Mouse (Mus musculus): ENCODE measurements around the gene Arsg. TPM values are rescaled to one million over a fixed set of nuclear protein-coding genes. Genes with fewer than 3 reads are reported as not detected.
A peak's percentile ranks its signal among the peaks of the same experiment; 100 is the strongest.

Gene Arsg
- total RNA-seq, 1 experiment from 2014 or later, result 5.9 TPM

DNA sequence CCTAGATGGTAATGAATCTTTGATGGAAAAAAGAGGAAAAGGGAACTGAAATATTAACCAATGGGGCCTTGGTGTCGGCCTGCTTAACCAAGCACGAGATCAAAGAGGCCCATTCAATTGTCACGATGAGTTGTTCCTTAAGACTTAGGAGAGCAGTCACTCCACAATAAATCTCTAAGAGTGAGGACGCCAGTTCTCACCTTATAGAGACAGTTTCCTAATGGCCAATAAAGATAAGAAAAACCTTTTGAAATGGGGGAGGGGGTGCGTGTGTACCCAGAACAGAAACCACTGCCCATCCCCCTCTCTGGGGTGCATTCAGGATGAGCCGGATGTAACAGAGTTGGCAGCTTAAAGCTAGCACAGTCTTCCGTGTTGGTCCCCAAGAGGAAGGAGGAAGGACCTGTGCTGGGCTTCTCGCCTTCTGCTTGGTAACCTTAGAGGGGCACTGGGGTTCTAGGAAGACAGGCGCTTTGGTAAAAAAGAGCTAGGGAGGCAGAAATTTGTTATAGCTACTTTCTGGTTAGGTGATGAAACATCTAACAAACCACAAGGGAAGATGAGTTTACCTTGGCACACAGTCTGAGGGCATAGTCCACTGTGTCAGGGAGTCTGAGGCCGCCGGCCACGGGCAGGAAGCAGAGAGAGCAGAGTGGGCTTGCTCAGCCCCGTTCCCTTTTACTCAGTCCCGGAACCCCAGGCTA is 22.7 kb downstream of the Arsg start:
- no peak for DNase-seq

DNA sequence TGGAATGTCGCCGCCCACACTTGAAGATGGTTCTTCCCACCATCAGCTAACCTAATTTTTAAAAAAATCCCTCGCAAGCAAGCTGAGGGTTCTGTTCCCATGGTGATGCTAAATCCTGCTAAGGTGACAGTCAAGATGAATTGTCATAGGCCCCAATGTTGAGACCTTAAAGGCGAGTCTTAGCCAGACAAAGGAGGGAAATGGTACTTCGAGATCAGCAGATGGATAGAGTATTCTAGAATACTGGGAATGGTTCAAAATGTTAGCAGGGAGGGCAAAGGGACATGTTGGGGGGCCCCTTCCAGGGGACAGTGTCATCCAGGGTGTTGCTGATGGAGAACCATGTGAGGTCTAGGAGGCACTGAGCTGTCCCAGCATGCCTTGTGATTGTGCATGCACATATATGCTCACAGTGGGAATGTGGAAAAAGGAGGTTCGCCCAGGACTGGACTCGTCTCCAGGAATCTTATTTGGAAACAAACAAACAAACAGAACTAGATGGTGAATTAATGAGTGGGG is 23.4 kb downstream of the Arsg start:
- no peak for DNase-seq

DNA sequence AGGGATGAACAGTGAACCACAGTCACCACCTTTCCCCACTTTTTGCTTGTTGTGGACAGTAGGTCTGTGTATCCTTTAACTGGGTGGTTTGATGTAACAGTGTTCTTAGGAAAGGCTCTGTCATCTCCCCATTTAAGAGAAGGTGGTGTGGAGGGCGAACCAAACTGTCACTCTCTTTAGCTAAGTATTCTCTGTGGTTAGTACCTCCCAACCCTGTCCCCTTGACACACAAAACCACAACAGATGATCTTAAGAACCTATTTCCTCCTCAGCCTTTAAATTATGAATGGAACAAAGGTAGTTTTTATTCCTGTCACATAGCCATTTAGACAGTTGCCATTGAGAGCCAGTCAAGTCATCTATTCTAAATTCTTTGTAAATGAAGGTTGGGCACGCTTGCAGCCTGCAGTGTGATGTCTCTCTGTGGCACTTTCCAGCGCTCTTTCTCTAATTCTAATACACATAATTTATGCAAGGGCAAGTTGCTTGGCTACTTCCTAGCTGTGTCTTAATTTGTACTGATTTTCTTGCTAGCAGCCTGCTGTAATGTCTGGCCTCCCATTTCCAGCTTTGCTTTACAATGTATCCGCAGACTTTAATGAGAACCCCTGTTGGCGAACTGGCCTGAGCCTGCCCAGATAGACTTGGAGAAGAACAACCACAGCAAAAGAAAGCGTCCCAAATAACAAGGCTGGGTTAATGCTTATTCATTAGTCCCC is 24.0 kb downstream of the Arsg start:
- DNase-seq, result no peak

DNA sequence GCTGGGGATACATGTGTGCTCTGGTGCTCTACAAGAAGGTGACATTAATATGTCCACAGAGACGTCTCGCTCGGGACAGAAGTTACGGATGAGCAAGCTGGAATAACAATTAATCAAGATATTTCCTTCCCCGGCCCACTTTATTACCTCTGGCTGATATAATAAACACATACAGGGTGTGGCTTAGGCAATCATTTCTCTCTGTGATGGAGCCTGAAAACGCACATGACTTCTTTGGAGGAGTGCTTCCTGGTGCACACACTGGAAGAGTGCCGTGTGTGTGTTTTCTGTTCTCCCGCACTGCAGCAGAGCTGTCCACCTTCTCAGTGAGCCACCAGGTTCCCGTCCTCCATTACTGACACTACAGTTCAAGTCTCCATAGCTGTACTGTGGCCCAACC is 24.8 kb downstream of the Arsg start:
- no peak for DNase-seq

DNA sequence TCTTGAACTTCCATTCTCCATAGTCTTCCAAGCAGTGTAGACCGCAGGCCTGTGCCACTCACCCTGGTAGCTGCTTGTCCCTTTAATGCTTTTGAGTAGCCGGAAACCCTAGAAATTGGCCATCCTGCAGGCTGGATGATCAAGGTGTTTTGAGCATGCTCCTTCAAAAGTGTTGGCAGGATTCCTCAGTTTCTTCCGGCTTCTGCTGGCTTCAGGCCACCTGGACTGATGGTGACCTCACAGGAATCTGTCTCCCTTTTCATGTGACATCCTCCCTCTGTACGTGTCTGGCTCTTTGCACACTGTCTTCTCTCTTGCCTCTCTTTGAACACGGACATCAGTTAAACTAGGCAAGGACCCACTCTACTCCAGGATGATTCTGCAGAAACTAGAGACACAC is 27.0 kb downstream of the Arsg start:
- peak; percentile 25 for DNase-seq

DNA sequence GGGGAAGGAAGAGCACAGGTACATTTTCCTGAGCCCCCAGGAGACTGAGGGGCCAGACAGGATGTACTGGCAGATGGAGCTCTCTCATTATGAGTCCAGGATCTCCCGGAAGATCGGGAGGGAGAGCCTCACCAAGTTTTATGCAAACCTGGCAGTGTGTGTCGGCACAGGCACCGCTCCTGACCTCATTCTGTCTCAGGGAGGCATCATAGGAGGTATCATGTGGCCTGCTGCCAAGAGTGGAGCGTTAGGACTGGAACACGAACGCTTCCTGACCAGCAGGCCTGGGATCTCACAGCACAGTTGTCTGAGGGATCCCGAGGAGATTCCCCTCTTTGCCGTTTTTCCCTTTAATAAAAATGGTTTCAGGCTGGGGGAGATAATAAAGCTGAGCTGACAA is 31.8 kb downstream of the Arsg start:
- peak; percentile 69 for DNase-seq

DNA sequence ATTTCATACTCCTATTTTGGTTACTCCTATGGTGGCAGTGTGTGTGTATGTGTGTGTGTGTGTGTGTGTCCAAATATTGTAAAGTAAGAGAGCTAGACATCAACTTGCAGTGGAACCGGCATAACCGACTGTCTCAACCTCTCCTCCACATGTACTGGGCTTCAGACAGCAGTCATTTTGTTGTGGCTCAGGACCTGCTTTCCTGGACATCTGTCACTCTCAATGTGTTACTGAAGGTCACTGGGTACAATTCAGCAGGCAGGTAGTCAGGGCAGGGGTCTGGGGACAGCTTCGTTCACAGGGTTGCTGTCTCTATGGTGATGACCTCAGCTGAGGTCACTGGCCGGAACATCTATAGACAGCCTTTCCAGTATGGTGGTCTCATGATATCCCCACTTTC is 32.6 kb downstream of the Arsg start:
- DNase-seq, result no peak

DNA sequence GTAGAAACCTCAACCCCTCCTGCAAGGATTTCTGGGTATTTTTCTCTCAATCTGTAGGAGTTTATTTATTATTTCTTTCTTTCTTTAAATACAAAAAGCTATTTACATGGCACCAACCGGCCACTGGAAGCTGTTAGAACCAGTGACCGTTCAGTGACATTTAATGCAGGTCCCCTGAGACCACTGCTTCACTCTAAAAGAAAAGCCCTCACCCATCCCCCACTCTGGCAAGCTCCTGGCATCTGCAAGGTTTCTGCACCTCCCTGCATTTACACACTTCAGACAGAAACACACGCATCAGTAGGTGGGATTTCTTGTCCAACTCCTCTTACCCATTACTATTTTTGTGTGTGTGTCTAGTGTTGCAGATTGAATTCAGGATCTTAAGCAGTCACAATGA is 33.9 kb downstream of the Arsg start:
- no peak for DNase-seq

DNA sequence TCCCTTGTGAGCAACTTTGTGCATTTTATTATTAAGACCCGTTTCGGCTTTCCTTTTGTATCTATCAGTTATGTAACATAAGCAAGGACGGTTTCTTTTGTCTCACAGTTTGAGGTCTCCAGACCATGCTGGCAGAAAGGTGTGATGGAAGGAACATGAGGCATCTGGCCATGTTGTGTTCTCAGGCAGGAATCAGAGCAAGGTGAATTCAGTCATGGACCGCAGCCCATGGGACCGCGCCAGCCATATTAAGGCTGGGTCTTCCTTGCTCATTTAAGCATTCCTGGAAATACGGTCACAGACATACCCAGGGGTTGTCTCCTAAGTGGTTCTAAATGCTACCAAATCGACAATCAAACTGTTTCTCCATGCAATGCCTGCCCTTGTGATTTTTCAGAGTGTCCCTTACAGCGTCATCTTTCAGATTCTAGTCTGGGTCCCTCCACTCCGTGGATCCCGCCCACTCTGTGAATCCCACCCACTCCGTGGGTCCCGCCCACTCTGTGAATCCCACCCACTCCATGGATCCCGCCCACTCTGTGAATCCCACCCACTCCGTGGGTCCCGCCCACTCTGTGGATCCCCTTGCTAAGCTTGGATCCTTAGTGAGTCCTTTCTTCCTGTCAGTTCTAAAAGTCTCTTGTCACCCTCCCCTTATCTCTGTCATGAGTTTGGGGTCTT is 40.0 kb downstream of the Arsg start:
- no peak for DNase-seq

DNA sequence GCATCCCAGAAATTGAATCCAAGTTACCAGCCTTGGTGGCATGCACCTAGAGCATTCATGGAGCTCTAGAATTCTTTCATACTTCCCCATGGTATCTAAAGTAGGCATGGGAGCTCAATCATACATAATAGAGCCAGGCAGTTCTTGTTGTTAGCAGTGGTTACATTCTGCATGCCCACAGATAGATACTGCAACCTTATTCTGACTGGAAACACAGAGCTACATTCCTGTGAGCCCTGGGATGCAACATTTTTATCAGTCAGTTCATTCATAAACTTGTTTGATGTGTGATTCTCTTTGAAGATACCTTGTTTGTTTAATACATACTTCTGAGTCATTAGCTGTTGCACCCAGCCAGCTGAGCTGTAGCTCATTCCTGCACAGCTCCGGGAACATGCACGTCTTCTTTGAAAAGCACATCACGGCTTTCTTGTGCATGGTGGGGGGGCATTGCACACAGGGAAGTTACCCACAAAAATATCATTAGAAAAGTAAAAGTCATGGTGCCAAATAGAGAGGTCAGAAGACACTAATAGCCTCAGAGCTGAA is 41.0 kb downstream of the Arsg start:
- DNase-seq, result no peak

DNA sequence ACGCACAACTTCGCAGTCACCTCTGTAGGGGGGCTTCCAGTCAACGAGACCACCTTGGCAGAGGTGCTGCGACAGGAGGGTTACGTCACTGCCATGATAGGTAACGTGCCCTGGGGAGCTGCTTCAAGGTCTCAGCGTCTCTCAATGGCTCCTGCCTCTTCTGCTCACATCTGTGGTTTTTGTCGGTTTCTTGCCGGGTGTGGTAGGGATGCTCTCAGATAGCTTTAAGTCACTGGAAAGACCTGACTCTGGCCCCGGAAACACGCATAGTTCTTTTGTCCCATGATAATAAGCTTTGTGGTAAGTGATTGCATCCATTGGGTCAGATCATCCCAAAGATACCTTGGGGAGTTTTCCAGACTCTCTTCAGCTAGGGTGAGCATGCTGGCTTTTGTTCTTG is 44.2 kb downstream of the Arsg start:
- DNase-seq, result no peak

DNA sequence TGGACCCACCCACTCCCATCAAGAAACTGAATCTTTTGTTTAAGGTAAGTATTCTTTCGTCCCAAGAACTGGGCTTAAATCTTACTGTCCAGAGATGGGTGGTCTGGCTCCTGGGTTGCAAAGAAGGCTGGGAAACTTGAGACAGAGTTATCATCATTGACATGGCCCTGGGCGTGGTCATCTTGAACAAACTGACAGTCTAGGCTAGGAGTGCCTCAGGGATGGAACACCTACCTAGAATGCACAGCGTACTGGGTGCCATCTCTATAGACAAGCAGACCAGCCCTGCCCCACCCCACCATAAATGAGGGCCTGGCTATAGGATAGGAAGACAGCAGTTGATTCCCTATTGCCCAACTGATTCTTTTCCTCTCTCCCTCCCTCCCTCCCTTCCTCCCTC is 44.6 kb downstream of the Arsg start:
- no peak for DNase-seq

DNA sequence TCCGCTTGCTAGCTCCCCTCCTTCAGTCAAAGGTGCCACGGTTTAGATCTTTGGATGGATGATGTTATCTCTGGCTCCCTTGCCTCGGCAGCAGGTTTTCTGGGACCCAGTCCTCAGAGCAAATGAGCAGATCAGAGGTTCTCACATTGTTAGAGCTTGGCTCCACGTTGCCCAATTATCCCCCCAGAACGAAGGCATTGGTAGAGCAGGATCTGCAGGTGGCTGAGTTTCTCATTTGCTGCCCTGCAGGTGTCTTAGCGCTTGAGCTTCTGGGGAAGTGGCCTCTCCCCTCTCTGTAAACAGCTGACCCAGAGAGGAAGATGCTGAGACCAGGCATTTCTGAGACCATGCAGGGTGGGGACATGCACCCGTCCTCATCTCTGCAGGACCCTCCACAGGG is 47.8 kb downstream of the Arsg start:
- DNase-seq, result no peak

DNA sequence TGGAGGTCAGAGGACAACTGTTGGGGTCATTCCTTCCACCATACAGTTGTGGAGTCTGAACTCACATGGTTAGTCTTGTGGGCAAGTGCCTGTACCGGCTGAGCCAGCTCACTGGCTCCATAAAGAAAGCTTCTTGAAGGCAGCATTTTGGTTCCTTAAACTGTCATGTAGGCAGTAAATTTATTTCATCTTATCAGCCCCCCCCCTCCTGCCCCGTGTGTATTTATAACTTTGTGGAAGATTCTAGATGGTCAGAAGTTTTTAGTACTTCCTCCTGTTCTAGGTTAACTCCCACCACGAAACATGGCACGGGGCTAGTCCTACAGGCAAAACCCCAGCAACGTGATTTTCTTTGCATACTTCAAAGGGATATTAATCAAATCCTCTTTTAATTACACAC is 51.7 kb downstream of the Arsg start:
- DNase-seq, result no peak

DNA sequence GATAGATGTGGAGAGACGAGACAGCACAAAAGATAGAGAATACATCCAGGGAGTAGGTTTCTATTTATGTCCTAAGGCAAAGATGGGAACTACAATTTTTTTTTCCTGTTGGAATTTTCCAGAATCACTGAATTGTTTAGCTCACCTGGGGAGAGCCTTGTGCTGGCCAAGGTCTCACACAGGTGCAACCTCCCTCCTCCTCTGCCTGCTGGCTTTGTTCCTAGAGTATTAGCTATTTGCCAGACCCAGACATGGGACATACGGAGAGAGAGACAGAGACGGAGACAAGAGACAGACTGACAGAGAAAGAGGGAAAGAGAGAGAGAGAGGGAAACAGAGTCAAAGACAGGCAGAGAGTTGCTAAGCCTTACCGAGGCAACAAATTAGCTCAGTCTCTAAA is 52.4 kb downstream of the Arsg start:
- DNase-seq, result no peak

DNA sequence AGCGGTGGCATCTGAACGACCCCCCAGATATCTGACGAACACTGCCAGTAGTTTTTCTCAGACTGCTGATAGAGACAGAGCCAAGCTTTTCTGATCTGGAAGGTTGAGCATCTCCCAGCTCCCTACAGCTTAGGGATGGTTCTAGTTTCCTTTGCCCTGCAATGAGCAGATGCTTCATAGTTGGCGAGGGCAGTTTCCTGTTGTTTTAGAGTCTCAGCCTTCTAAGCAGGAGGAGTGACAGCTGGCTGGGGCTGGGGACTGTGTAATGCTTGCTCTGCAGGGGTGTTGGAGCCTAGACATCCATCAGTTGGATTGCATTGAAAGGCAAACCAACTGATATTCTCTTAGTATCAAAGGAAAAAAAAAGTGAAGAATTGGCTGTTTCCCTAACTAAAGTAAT is 56.9 kb downstream of the Arsg start:
- no peak for DNase-seq

DNA sequence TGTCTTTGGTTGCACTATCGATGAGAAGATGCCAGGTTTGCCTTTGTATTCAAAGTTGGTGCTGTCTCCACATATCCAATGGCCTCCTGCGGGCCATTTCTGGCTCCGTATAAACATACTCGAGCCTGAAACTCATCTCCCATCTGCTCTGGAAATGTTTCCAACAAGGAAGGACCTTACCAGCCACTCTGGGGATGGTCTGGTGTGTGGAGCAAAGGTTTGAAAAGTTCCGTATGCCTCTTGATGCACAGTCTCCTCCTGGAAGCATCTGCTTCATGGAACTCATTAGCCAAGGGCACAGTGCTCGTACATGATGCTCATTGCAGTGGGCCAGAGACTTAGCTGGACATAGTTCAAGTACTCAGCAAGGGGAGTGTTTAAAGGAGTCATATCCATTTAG is 62.8 kb downstream of the Arsg start:
- no peak for DNase-seq

DNA sequence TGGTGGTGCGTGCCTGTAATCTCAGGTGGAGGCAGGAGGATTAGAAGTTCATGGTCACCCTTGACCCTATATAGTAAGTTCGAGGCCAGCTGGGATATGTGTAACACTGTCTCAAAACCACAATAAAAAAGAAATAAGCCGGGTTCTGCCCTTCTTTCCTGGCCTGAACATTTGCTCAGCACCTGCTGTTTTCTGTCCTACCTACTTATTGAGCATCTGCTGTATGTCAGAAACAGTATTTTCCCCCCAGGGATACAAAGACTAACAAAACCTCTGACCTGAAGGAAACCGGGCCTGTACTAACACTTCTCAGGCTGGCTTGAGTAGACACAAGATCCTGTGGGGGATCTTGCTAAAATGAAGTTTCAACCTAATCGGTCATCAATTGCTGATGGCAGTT is 63.8 kb downstream of the Arsg start:
- DNase-seq, result no peak

DNA sequence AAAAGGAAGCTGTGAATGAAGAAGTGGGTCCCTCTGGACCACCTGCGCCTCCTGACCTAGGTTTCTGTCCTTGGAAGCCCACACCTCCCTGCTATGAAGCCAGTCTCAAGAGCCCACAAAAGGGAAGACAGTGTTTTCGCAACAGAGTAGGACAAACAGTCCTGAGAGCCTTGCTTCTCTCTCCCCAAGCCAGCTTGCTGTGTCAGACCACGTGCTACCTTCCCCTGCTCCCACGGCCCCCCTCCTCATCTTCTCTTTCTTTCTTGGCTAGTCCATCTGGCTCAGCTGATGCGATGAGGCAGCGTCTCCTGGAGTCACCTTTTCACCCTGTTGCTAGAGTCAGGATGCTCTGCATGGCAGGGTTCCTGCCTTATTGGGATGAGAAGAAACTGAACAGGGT is 66.1 kb downstream of the Arsg start:
- DNase-seq, result no peak

DNA sequence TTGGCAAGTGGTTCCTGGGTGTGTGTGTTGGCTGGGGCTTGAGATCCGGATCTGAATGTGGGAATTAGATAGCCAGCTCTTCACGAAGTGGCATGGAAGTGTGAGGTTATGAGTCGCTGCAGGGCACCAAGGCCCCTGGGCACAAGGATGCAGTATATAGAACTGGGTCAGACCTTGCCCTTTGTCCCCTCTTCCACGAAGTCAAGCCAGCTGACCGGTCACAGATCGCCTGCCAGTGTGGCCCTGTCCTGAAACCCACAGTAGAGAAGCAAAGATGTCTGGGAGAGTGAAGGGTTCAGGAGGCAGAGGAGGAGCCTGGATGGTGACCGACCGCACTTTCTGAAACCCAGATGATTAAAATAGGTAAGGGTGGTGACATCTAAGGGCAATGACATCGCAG is 70.3 kb downstream of the Arsg start:
- DNase-seq, result no peak

DNA sequence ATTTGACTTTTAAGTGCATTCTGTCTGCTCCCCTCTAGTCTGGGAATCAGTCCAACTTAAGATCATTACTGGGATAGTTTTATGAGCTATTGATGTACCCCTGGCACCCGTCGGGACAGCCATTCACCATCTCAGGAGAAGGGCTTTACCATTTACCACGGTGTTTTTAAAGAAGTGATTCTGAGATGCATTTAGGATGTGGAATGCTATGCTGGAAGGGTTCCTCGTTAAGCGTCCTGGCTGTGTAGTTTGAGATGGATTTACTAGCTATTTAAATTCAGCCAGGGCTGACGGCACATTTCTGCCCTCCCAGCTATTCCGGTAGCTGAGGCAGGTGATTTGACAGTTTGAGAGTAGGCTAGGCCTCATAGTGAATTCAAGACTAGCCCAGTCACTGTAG is 71.3 kb downstream of the Arsg start:
- no peak for DNase-seq

DNA sequence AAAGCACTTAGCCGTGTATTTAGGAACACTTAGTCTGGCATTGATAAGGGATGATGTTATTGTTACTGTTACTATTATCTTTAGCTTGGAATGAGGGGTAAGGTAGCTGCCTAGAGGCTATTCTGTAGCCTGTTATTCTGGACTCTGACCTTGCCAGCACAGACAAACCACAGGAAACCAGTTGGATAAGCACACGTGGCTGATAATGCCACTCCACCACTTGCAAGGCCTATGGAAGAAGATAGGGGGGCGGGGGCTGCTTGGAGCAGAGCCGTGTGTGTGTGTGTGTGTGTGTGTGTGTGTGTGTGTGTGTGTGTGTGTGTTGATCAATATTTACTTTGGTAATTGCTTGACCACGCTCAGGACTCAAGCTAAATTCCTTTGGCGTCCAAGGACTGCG is 72.1 kb downstream of the Arsg start:
- no peak for DNase-seq

DNA sequence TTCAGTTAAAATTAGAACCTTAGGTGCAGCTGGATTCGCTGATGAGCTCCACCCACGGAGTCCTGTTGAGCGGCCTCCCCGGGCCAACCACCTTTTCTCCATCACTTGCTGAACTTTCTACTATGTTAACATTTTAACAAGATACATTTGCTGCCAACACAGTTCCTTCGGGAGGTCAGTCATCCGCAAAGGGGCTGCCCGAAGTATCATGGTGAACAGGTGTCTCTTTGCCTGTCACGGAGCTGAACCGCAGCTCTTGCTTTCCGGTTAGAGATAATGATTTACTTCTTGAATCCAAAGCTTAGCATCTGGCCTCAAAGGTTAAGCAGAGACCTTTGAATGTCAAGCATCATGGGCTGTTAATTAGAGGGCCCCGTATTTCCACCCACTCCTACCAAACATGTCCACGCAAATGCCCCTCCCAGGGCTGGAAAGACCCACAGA is 72.5 kb downstream of the Arsg start:
- DNase-seq, result no peak

Data from adrenal gland, postnatal 25 days (tissue).